Mouse (Mus musculus) layer of hippocampus, postnatal 25 days (tissue): Measurements from ENCODE around the gene Sumo1. TPM values are rescaled to one million over a fixed set of nuclear protein-coding genes. Genes with fewer than 3 reads are reported as not detected.
A peak's percentile ranks its signal among the peaks of the same experiment; 100 is the strongest.
"Not testable (repeated sequence)": the region's sequence is repeated elsewhere in the genome, so short reads cannot be mapped to it uniquely, and the experiment has no call there.

ENCODE experiments used
- DNase-seq, 2 experiments: peaks; one replicate each; pipeline ENCODE4 v3.0.0; 2022; ENCODE audit warnings: mixed read lengths in 2 of 2, low spot score in 1 of 2; ENCODE audit errors: extremely low spot score in 1 of 2
- total RNA-seq, 2 experiments: library from RNA; stranded (reverse); gene quantifications; 2 replicates each; pipeline ENCODE4 v1.2.3; 2021

Sumo1 gene
- total RNA-seq: 100 to 1,000 TPM; 113 to 114 TPM

DNA sequence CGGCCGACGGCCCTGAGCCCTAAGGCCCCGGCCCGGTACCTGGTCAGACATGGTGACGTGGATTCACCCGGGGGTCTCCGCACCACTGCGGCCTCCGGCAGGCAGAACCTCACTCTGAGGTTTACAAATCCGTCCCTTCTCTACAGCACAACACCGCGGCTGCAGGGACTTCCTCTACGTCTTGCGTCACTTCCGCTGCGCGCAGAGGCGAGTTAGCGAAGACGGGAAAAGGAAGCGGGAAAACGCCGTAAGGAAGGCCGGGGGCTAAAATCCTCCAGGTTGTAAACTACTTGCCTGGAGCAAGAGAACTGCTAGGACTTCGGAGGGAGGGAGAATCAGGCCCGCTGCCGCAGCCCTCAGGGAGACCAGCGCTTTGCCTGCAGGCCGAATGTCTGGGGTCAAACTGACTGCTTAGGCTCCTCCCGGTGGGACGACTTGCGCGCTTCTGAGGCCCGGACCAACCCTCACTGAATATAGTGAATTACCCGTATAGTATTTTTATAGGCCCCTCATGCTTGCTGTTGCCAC is at the start of gene Sumo1:
Gene Sumo1 (minus strand): TSS at position 194 of the 528 bp plus-strand sequence.
- DNase-seq: peak; percentile 75 to 80

- DNase-seq: no peak
Observed at GRCm38 (mm10) chr1:59719900-59720299, 49.3 kb upstream of the Sumo1 start.

DNA sequence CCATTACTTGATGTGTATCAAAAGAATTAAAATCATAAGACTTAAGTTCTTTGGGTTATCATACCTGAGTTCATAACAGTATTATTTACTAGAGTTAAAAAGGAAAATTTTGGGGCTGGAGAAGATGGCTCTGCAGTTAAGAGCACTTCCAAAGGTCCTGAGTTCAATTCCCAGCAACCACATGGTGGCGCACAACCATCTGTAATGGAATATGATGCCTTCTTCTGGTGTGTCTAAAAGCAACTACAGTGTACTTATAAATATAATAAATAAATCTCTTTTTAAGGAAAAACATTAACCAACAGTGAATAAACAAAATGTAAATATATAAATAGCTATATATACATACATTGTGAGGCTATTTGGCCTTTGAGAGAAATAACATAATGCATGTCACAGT is 31.1 kb upstream of the Sumo1 start:
- no peak for DNase-seq

- DNase-seq: no peak
Observed at GRCm38 (mm10) chr1:59698207-59698606, 27.6 kb upstream of the Sumo1 start.

- DNase-seq: no peak
Observed at GRCm38 (mm10) chr1:59697751-59698150, 27.1 kb upstream of the Sumo1 start.

- DNase-seq: no peak
Observed at GRCm38 (mm10) chr1:59690467-59690866, 19.8 kb upstream of the Sumo1 start.

DNA sequence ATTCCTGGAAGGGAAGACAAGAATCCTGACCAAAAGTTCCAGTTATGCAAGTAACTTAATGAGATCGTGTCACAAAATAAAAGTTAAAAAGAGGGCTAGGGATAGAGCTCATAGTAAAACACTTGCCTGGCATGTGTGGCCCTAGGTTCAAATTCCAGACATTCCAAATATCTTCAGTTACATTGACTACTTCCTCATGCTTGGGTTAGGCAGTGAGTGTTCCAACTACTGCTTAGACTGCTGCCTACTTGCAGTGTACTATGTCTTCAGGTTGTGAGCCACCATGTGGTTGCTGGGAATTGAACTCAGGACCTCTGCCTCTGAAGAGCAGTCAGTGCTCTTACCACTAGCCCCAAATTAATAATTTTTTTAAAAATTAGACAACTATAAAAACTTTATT is 16.9 kb upstream of the Sumo1 start:
- no peak for DNase-seq

DNA sequence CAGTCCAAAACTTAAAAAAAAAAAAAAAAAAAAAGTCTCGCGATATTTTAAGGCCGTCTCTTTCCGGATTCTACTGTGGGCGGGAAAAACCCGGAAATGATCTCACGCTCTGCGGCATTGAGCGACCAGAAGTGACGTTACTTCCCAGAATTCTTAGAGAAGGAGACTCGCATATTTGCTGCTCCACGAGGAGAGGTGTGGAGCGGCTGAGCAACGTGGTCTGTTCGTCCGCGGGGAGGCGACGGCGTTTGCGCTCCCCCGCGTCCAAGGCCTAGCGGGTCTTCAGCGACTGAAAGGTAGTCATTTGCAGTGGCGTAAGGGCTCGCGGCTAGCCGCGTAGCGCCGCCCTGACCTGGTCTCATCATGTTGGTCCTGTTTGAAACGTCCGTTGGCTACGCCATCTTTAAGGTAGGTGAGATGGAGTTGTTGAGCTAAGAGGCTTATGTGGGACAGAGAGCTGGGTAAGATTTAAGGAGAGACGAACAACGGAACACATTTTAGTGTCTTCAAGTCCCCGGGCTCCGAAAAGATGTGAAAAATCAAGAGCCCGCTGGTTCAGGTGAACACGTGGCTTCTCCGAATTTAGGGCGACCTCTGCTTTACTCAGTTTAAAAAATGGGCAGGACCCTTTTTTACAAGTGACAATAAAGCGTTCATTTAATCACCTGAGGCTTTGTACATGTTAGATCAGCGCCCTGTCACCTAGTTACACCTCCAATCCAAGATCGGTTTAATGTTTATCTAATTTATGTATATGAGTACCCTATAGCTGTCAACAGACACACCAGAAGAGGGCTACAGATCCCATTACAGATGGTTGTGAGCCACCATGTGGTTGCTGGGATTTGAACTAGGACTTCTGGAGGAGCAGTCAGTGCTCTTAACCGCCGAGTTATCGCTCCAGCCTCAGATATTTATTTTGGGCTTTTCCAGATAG is 14.5 kb upstream of the Sumo1 start, which contains the start of gene Nop58:
Gene Nop58 (plus strand): TSS at position 153 of the 937 bp plus-strand sequence.
- peak; percentile 63 to 74 for DNase-seq

DNA sequence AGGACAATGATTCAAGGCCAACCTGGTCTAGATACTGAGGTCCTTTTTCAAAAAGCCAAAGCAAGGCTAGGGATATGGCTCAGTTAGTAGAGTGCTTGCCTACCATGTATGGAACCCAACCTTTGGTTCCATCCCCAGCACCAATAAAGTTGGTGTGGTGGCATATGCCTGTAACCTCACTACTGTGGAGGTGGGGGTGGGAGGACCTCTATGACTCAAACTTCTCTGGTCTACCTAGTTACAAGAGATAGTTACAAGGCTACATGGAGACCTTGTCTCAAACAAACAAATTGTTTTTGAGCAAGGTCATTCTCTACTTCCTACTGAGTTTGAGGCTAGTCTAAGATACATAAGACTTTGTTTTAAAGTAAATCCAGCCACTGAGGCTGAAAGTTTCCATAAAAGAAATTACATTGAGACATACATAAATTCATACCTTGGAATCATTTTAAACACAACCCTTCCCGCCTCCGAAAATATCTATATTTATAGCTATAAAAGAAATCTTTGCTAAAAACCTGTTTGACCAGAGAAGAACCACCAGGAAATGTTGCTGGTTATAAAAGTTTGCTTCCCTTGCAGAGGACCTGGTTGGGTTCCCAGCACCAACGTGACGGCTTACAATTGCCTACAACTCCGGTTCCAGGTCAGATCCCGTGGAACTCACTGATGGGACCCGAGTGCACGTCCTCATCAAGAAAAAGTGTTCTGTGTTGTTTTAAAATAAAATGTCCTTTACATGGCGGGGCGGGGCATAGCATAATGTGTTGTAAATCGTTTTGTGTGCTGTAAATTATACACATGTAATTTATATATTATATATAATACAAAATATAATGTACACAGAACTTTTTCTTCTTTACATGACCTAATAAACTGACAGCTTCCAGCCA is 13.5 kb upstream of the Sumo1 start:
- DNase-seq: peak; percentile 17 to 28

DNA sequence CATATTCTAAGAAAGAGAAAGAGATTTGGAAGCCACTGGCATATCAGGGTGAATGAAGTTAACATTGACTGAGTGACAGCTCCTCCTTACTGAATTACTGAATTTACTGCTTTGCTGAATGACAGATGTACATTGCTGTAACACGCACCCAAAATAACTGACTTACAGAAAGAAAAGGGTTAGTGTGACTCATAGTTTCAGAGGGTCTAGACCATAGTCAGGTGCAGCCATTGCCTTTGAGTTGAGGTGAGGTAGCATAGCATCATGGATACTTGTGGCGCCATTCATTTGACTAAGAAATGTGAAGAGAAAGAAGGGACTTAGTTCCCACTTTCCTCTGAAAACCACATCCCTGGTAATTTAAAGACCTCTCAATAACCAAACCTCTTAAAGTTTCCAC is 3.0 kb upstream of the Sumo1 start:
- no peak for DNase-seq

DNA sequence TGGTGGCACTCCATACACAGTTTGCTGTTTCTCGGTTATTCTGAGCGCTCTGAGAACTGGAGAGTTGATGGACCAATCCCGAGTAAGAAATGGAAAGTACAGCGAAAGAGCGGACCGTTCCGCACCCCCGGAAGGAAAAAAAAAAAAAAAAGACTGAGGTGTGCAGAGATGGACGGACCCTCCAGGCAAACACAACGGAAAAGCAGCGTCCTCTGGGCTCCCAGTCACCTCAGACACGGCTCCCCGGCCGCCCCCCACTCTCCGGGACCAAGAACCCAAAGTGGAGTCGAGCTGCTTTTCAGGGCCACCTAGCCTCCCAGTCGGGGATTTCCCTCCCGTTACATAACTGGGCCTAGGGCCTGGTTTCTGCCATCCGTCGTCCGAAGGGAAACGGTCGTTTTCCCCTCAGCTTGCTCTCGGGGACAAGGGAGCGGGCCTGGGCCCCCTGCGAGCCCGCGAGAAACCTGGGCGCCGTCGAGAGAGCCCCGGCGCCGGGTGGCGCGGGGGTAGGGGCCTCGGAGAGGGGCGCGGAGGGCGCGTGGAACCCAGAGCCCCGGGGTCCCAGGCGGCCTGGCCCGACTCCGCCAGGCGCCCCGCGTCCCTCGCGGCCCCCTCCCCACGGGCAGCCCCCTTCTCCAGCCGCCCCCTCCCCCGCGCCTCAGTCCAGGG is 538 bp downstream of the Sumo1 start:
- peak; percentile 21 for DNase-seq

DNA sequence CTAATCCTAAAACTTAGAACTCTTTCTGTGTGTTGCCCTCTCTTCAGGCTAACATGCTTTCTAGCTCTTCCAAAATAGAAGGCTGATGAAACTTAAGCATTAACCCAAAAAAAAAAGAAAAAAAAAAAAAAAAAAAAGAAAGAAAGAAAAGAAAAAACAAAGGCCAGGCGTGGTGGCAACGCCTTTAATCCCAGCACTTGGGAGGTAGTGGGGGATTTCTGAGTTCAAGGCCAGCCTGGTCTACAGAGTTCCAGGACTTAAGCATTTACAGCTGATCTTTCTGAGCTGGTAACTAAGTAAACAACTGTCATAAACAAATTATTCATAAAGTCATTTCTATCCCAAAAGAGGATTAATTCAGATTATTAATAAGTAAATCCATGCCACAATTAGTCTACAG is 1.8 kb downstream of the Sumo1 start:
- no peak for DNase-seq

DNA sequence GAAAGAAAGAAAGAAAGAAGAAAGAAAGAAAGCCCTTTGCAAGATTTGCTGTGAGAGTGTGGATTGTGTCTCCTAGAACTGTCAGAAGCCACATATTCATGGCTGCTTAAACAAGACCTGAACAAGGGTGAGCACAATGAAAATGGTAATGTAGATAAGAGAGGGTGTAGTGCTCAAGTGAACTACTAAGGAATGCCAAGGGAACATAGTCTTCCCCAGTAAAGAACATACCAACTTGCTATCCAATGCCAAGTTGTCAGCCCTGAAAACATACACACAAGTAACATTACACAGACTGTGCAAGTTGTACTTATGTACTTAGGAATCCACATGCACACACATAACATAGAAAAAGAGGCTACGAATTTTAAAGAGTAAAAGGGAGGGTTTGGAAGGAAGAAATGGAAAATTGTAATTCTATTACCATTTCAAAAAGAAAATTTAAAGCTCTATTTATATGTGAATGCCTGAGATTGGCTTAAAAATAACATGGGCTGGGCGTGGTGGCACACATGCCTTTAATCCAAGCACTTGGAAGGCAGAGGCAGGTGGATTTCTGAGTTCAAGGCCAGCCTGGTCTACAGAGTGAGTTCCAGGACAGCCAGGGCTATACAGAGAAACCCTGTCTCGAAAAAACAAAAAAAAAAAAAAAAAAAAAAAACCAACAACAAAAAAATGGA is 7.0 kb downstream of the Sumo1 start:
- no peak for DNase-seq

GRCm38 (mm10) chr1:59656244-59657171 is 14.1 kb downstream of the Sumo1 start:
- DNase-seq: no peak

GRCm38 (mm10) chr1:59653243-59653911 is 17.3 kb downstream of the Sumo1 start:
- DNase-seq: no peak

GRCm38 (mm10) chr1:59651201-59651819 is 19.3 kb downstream of the Sumo1 start:
- no peak for DNase-seq

- not testable (repeated sequence) for DNase-seq
Observed at GRCm38 (mm10) chr1:59646502-59646901, 24.1 kb downstream of the Sumo1 start.

DNA sequence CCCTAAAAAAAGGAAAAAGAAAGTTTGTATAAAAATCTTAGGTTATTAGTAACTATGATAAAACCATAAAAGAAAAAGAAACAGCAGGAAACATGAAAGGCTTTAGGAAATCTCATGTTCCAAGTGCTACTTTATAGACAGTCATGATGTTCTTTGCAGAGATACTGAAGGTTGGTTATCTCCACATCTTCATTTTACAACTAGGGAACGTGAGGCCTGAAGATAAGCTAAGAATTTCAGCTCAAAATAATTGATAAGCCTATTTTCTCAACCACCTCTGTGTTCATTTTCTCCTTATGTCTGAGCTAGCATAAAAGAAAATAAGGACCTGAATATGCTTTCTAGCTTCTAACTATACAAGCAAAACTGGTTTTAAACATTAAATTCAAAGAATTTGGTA is 28.1 kb downstream of the Sumo1 start:
- no peak for DNase-seq
